Mouse (Mus musculus): ENCODE measurements around the gene Coro2b. TPM values are rescaled to one million over a fixed set of nuclear protein-coding genes. Genes with fewer than 3 reads are reported as not detected.
A peak's percentile ranks its signal among the peaks of the same experiment; 100 is the strongest.

Gene Coro2b
- polyA plus RNA-seq, 1 experiment from 2014 or later: 9.0 TPM

GRCm38 (mm10) chr9:62470398-62470797 lies 66.4 kb downstream of the Coro2b start:
- WGBS: 8% methylated on average over 1 of the region's 1 CpGs
- DNase-seq (ENCODE audit: low spot score) (peak; percentile 87), ATAC-seq (replicated peaks; ENCODE audit: low FRiP score, low TSS enrichment, low read depth) (peak; percentile 72; the same call in 1 of the 2 replicates)
- Histone ChIP-seq H3K9ac (ENCODE audit: low read length) (no peak overlapping the region), H3K36me3 (ENCODE audit: control insufficient read depth, insufficient read depth, low read length) (no peaks in the 10 kb centered on the region), H3K9me3 (ENCODE audit: control insufficient read depth, low read length) (no peaks in the 10 kb centered on the region), H3K4me3 (ENCODE audit: low read depth, low read length) (no peak overlapping the region), H3K4me2 (ENCODE audit: low read length) (no peak overlapping the region), H3K4me1 (replicated peaks; ENCODE audit: control insufficient read depth, insufficient read depth, low read length) (peaks cover 6% of the 10 kb centered on the region; the same call in 1 of the 2 replicates), H3K27ac (ENCODE audit: low read depth) (no peak overlapping the region), H3K27me3 (replicated peaks; ENCODE audit: control insufficient read depth, insufficient read depth, low read length) (no peaks in the 10 kb centered on the region)

- Histone ChIP-seq H3K27ac (ENCODE audit: low read depth) (no peak overlapping the region), H3K36me3 (ENCODE audit: control insufficient read depth, insufficient read depth, low read length) (no peaks in the 10 kb centered on the region), H3K4me3 (ENCODE audit: low read depth, low read length) (no peak overlapping the region), H3K4me2 (ENCODE audit: low read length) (no peak overlapping the region), H3K27me3 (replicated peaks; ENCODE audit: control insufficient read depth, insufficient read depth, low read length) (no peaks in the 10 kb centered on the region), H3K9me3 (ENCODE audit: control insufficient read depth, low read length) (no peaks in the 10 kb centered on the region), H3K9ac (ENCODE audit: low read length) (no peak overlapping the region), H3K4me1 (replicated peaks; ENCODE audit: control insufficient read depth, insufficient read depth, low read length) (peaks cover 6% of the 10 kb centered on the region; the same call in 1 of the 2 replicates)
- ATAC-seq (replicated peaks; ENCODE audit: low FRiP score, low TSS enrichment, low read depth) (no peak), DNase-seq (ENCODE audit: low spot score) (no peak)
- WGBS: 88% methylated on average over 10 of the region's 10 CpGs
These were observed 67.1 kb downstream of the Coro2b start for GRCm38 (mm10) chr9:62469696-62470095.

- DNase-seq (ENCODE audit: low spot score) (no peak), ATAC-seq (replicated peaks; ENCODE audit: low FRiP score, low TSS enrichment, low read depth) (no peak)
- Histone ChIP-seq H3K9me3 (ENCODE audit: control insufficient read depth, low read length) (no peaks in the 10 kb centered on the region), H3K9ac (ENCODE audit: low read length) (no peak overlapping the region), H3K4me1 (replicated peaks; ENCODE audit: control insufficient read depth, insufficient read depth, low read length) (peaks cover 1% of the 10 kb centered on the region; the same call in 1 of the 2 replicates), H3K27me3 (replicated peaks; ENCODE audit: control insufficient read depth, insufficient read depth, low read length) (no peaks in the 10 kb centered on the region), H3K4me2 (ENCODE audit: low read length) (no peak overlapping the region), H3K27ac (ENCODE audit: low read depth) (no peak overlapping the region), H3K36me3 (ENCODE audit: control insufficient read depth, insufficient read depth, low read length) (no peaks in the 10 kb centered on the region), H3K4me3 (ENCODE audit: low read depth, low read length) (no peak overlapping the region)
- WGBS: 71% methylated on average over 13 of the region's 13 CpGs
These were observed 67.7 kb downstream of the Coro2b start for GRCm38 (mm10) chr9:62469143-62469542.

GRCm38 (mm10) chr9:62467413-62467784 lies 69.4 kb downstream of the Coro2b start:
- ATAC-seq (replicated peaks; ENCODE audit: low FRiP score, low TSS enrichment, low read depth): no peak
- no peaks in the 10 kb centered on the region for H3K27me3 ChIP-seq (replicated peaks; ENCODE audit: control insufficient read depth, insufficient read depth, low read length)
- H3K9me3 ChIP-seq (ENCODE audit: control insufficient read depth, low read length): no peaks in the 10 kb centered on the region
- no peaks in the 10 kb centered on the region for H3K4me1 ChIP-seq (replicated peaks; ENCODE audit: control insufficient read depth, insufficient read depth, low read length)
- H3K4me3 ChIP-seq (ENCODE audit: low read depth, low read length): no peak overlapping the region
- H3K9ac ChIP-seq (ENCODE audit: low read length): no peak overlapping the region
- no peak for DNase-seq (ENCODE audit: low spot score)
- no peak overlapping the region for H3K4me2 ChIP-seq (ENCODE audit: low read length)
- H3K27ac ChIP-seq (ENCODE audit: low read depth): no peak overlapping the region
- H3K36me3 ChIP-seq (ENCODE audit: control insufficient read depth, insufficient read depth, low read length): no peaks in the 10 kb centered on the region
- WGBS: 74% methylated on average over 1 of the region's 1 CpGs

- Histone ChIP-seq H3K4me1 (replicated peaks; ENCODE audit: control insufficient read depth, insufficient read depth, low read length) (no peaks in the 10 kb centered on the region), H3K27me3 (replicated peaks; ENCODE audit: control insufficient read depth, insufficient read depth, low read length) (no peaks in the 10 kb centered on the region), H3K9me3 (ENCODE audit: control insufficient read depth, low read length) (no peaks in the 10 kb centered on the region), H3K36me3 (ENCODE audit: control insufficient read depth, insufficient read depth, low read length) (no peaks in the 10 kb centered on the region), H3K27ac (ENCODE audit: low read depth) (no peak overlapping the region), H3K4me2 (ENCODE audit: low read length) (no peak overlapping the region), H3K9ac (ENCODE audit: low read length) (no peak overlapping the region), H3K4me3 (ENCODE audit: low read depth, low read length) (no peak overlapping the region)
- WGBS: 85% methylated on average over 11 of the region's 11 CpGs
- ATAC-seq (replicated peaks; ENCODE audit: low FRiP score, low TSS enrichment, low read depth) (no peak), DNase-seq (ENCODE audit: low spot score) (no peak)
These were observed 70.0 kb downstream of the Coro2b start for GRCm38 (mm10) chr9:62466742-62467412.

- H3K27me3 ChIP-seq (replicated peaks; ENCODE audit: control insufficient read depth, insufficient read depth, low read length): no peaks in the 10 kb centered on the region
- no peak overlapping the region for H3K27ac ChIP-seq (ENCODE audit: low read depth)
- ATAC-seq (replicated peaks; ENCODE audit: low FRiP score, low TSS enrichment, low read depth) (no peak), DNase-seq (ENCODE audit: low spot score) (no peak)
- WGBS: 76% methylated on average over 8 of the region's 8 CpGs
- H3K4me2 ChIP-seq (ENCODE audit: low read length): no peak overlapping the region
- H3K36me3 ChIP-seq (ENCODE audit: control insufficient read depth, insufficient read depth, low read length): no peaks in the 10 kb centered on the region
- no peaks in the 10 kb centered on the region for H3K4me1 ChIP-seq (replicated peaks; ENCODE audit: control insufficient read depth, insufficient read depth, low read length)
- no peak overlapping the region for H3K9ac ChIP-seq (ENCODE audit: low read length)
- no peak overlapping the region for H3K4me3 ChIP-seq (ENCODE audit: low read depth, low read length)
- H3K9me3 ChIP-seq (ENCODE audit: control insufficient read depth, low read length): no peaks in the 10 kb centered on the region
These were observed 70.8 kb downstream of the Coro2b start for GRCm38 (mm10) chr9:62466053-62466452.

- Histone ChIP-seq H3K27me3 (replicated peaks; ENCODE audit: control insufficient read depth, insufficient read depth, low read length) (no peaks in the 10 kb centered on the region), H3K4me3 (ENCODE audit: low read depth, low read length) (no peak overlapping the region), H3K4me2 (ENCODE audit: low read length) (no peak overlapping the region), H3K9me3 (ENCODE audit: control insufficient read depth, low read length) (no peaks in the 10 kb centered on the region), H3K27ac (ENCODE audit: low read depth) (no peak overlapping the region), H3K9ac (ENCODE audit: low read length) (no peak overlapping the region), H3K36me3 (ENCODE audit: control insufficient read depth, insufficient read depth, low read length) (no peaks in the 10 kb centered on the region), H3K4me1 (replicated peaks; ENCODE audit: control insufficient read depth, insufficient read depth, low read length) (no peaks in the 10 kb centered on the region)
- ATAC-seq (replicated peaks; ENCODE audit: low FRiP score, low TSS enrichment, low read depth): no peak
- DNase-seq (ENCODE audit: low spot score): no peak
- 81% methylated on average over 10 of the region's 10 CpGs for whole genome bisulfite sequencing
These were observed 72.1 kb downstream of the Coro2b start for GRCm38 (mm10) chr9:62464727-62465126.

GRCm38 (mm10) chr9:62461766-62462165 lies 75.1 kb downstream of the Coro2b start:
- Histone ChIP-seq H3K4me3 (ENCODE audit: low read depth, low read length) (no peak overlapping the region), H3K9ac (ENCODE audit: low read length) (no peak overlapping the region), H3K9me3 (ENCODE audit: control insufficient read depth, low read length) (no peaks in the 10 kb centered on the region), H3K27ac (ENCODE audit: low read depth) (no peak overlapping the region), H3K4me1 (replicated peaks; ENCODE audit: control insufficient read depth, insufficient read depth, low read length) (no peaks in the 10 kb centered on the region), H3K27me3 (replicated peaks; ENCODE audit: control insufficient read depth, insufficient read depth, low read length) (no peaks in the 10 kb centered on the region), H3K36me3 (ENCODE audit: control insufficient read depth, insufficient read depth, low read length) (no peaks in the 10 kb centered on the region), H3K4me2 (ENCODE audit: low read length) (no peak overlapping the region)
- 83% methylated on average over 1 of the region's 1 CpGs for WGBS
- DNase-seq (ENCODE audit: low spot score): no peak
- no peak for ATAC-seq (replicated peaks; ENCODE audit: low FRiP score, low TSS enrichment, low read depth)

- 87% methylated on average over 8 of the region's 8 CpGs for WGBS
- Histone ChIP-seq H3K9ac (ENCODE audit: low read length) (no peak overlapping the region), H3K36me3 (ENCODE audit: control insufficient read depth, insufficient read depth, low read length) (no peaks in the 10 kb centered on the region), H3K4me2 (ENCODE audit: low read length) (no peak overlapping the region), H3K27me3 (replicated peaks; ENCODE audit: control insufficient read depth, insufficient read depth, low read length) (no peaks in the 10 kb centered on the region), H3K27ac (ENCODE audit: low read depth) (no peak overlapping the region), H3K4me3 (ENCODE audit: low read depth, low read length) (no peak overlapping the region), H3K9me3 (ENCODE audit: control insufficient read depth, low read length) (no peaks in the 10 kb centered on the region), H3K4me1 (replicated peaks; ENCODE audit: control insufficient read depth, insufficient read depth, low read length) (peaks cover 1% of the 10 kb centered on the region; the same call in 1 of the 2 replicates)
- ATAC-seq (replicated peaks; ENCODE audit: low FRiP score, low TSS enrichment, low read depth): no peak
- no peak for DNase-seq (ENCODE audit: low spot score)
These were observed 75.7 kb downstream of the Coro2b start for GRCm38 (mm10) chr9:62461095-62461494.

Data from intestine, embryonic 14.5 days (tissue).